Mouse (Mus musculus) forebrain, embryonic 16.5 days (tissue): ENCODE data around the gene Cul7. TPM values are rescaled to one million over a fixed set of nuclear protein-coding genes. Genes with fewer than 3 reads are reported as not detected.

Source experiments
- ATAC-seq: fragments of 200-750 bp; cut with Nextera tagmentation; 2 replicates; pipeline ENCODE4 v1.8.0; 2017; ENCODE audit warnings: mild to moderate bottlenecking, moderate library complexity
- H3K27ac ChIP-seq: fragments of 300-500 bp; sonication (generic); 2 replicates; pipeline ENCODE4 v1.5.1; 2014; ENCODE audit warnings: low read length, control low read depth
- H3K27me3 ChIP-seq: fragments of 300-500 bp; sonication (generic); replicated peaks from 2 replicates; pipeline ENCODE4 v1.6.1; 2014; ENCODE audit warnings: low read length; ENCODE audit not compliant: control insufficient read depth, insufficient read depth
- H3K36me3 ChIP-seq: fragments of 300-500 bp; sonication (generic); 2 replicates; pipeline ENCODE4 v1.6.1; 2014; ENCODE audit not compliant: control insufficient read depth, insufficient read depth
- H3K4me1 ChIP-seq: fragments of 300-500 bp; sonication (generic); replicated peaks from 2 replicates; pipeline ENCODE4 v1.6.1; 2014; ENCODE audit warnings: low read length; ENCODE audit not compliant: control insufficient read depth, insufficient read depth
- H3K4me2 ChIP-seq: fragments of 300-500 bp; sonication (generic); 2 replicates; pipeline ENCODE4 v1.6.1; 2014; ENCODE audit warnings: mild to moderate bottlenecking, low read length, control low read depth
- H3K4me3 ChIP-seq: fragments of 300-500 bp; sonication (generic); replicated peaks from 2 replicates; pipeline ENCODE4 v1.5.1; 2014; ENCODE audit warnings: mild to moderate bottlenecking, low read length, control low read depth
- H3K9ac ChIP-seq: fragments of 300-500 bp; sonication (generic); replicated peaks from 2 replicates; pipeline ENCODE4 v1.6.1; 2014; ENCODE audit warnings: low read depth, low read length, control low read depth
- H3K9me3 ChIP-seq: fragments of 300-500 bp; sonication (generic); 2 replicates; pipeline ENCODE4 v1.6.1; 2016; ENCODE audit warnings: low read length; ENCODE audit not compliant: control insufficient read depth
- WGBS: fragments of 180-500 bp; shearing (Covaris S2); extraction: QIAGEN DNeasy Blood & Tissue Kit; methylation state at CpG from one replicate; pipeline ENCODE4 v1.1.7; 2014; 5-methylcytosine and 5-hydroxymethylcytosine counted together
- polyA plus RNA-seq: library from polyadenylated mRNA; unstranded; fragments of >200 nt; fragmentation: Nextera tagmentation; extraction: Ambion mirVana; gene quantifications from 2 replicates; pipeline ENCODE4 v1.2.1, GENCODE M21; 2015

The Cul7 gene
- polyA plus RNA-seq, 1 experiment from 2014 or later: 42.8 TPM

GRCm38 (mm10) chr17:46704887-46705835 lies 55.0 kb downstream of the Cul7 start, which contains the start of gene Ppp2r5d:
Ppp2r5d (minus strand) TSS chr17:46705111.
- Histone ChIP-seq H3K4me3 (peak within 1 kb of the TSS; percentile 92), H3K27me3 (no peaks in the 10 kb centered on the region), H3K36me3 (no peaks in the 10 kb centered on the region), H3K4me1 (peaks cover 29% of the 10 kb centered on the region), H3K27ac (peak within 1 kb of the TSS; percentile 88), H3K9ac (peak within 1 kb of the TSS; percentile 95), H3K4me2 (peak within 1 kb of the TSS; percentile 74), H3K9me3 (no peaks in the 10 kb centered on the region)
- ATAC-seq: peak; percentile 96
- WGBS: under 1% methylated on average over 48 of the region's 48 CpGs

- Histone ChIP-seq H3K27ac (no peak overlapping the region), H3K36me3 (no peaks in the 10 kb centered on the region), H3K9ac (no peak overlapping the region), H3K4me3 (no peak overlapping the region), H3K4me2 (no peak overlapping the region), H3K4me1 (peaks cover 24% of the 10 kb centered on the region), H3K9me3 (no peaks in the 10 kb centered on the region), H3K27me3 (no peaks in the 10 kb centered on the region)
- 93% methylated on average over 14 of the region's 14 CpGs for WGBS
- no peak for ATAC-seq
Measured at GRCm38 (mm10) chr17:46706375-46707089, 56.4 kb downstream of the Cul7 start.

- ATAC-seq: peak; percentile 95
- H3K27ac ChIP-seq: peak within 1 kb of the TSS; percentile 73
- H3K9ac ChIP-seq: peak within 1 kb of the TSS; percentile 82
- H3K27me3 ChIP-seq: no peaks in the 10 kb centered on the region
- peaks cover 13% of the 10 kb centered on the region for H3K4me1 ChIP-seq
- peaks cover 11% of the 10 kb centered on the region for H3K36me3 ChIP-seq
- peak within 1 kb of the TSS; percentile 98 for H3K4me3 ChIP-seq
- 8% methylated on average over 36 of the region's 36 CpGs for WGBS
- H3K4me2 ChIP-seq: peak within 1 kb of the TSS; percentile 98
- no peaks in the 10 kb centered on the region for H3K9me3 ChIP-seq
Measured at GRCm38 (mm10) chr17:46710959-46711597, 60.9 kb downstream of the Cul7 start, which contains the start of gene Pex6. Pex6 (plus strand) TSS chr17:46711463.

GRCm38 (mm10) chr17:46711612-46712271 lies 61.6 kb downstream of the Cul7 start:
- WGBS: under 1% methylated on average over 67 of the region's 76 CpGs
- Histone ChIP-seq H3K4me2 (peak overlapping the region; percentile 98), H3K27ac (peak overlapping the region; percentile 58), H3K4me1 (peaks cover 13% of the 10 kb centered on the region), H3K27me3 (no peaks in the 10 kb centered on the region), H3K9me3 (no peaks in the 10 kb centered on the region), H3K4me3 (peak overlapping the region; percentile 98), H3K9ac (peak overlapping the region; percentile 82), H3K36me3 (peaks cover 13% of the 10 kb centered on the region)
- ATAC-seq: peak; percentile 62

- no peak overlapping the region for H3K27ac ChIP-seq
- no peak for ATAC-seq
- peak overlapping the region; percentile 98 for H3K4me3 ChIP-seq
- peak overlapping the region; percentile 98 for H3K4me2 ChIP-seq
- 78% methylated on average over 7 of the region's 7 CpGs for WGBS
- H3K4me1 ChIP-seq: peaks cover 13% of the 10 kb centered on the region
- H3K9me3 ChIP-seq: no peaks in the 10 kb centered on the region
- no peaks in the 10 kb centered on the region for H3K27me3 ChIP-seq
- peaks cover 13% of the 10 kb centered on the region for H3K36me3 ChIP-seq
- peak overlapping the region; percentile 82; the same call in 1 of the 2 replicates for H3K9ac ChIP-seq
Measured at GRCm38 (mm10) chr17:46712442-46712841, 62.3 kb downstream of the Cul7 start.

- no peak overlapping the region for H3K9ac ChIP-seq
- no peak for ATAC-seq
- no peak overlapping the region for H3K4me3 ChIP-seq
- no peaks in the 10 kb centered on the region for H3K9me3 ChIP-seq
- H3K27ac ChIP-seq: no peak overlapping the region
- no peaks in the 10 kb centered on the region for H3K27me3 ChIP-seq
- H3K4me2 ChIP-seq: no peak overlapping the region
- peaks cover 13% of the 10 kb centered on the region for H3K4me1 ChIP-seq
- 87% methylated on average over 9 of the region's 9 CpGs for WGBS
- peaks cover 13% of the 10 kb centered on the region for H3K36me3 ChIP-seq
Measured at GRCm38 (mm10) chr17:46713849-46714248, 63.7 kb downstream of the Cul7 start.

Other genes with a start within 250 kb of the Cul7 start
- 2.1 and 2.2 TPM in 2 replicates for gene Crip3, start 221.4 kb upstream of the Cul7 start, polyA plus RNA-seq
- not detected in 2 replicates for gene Slc22a7, start 211.9 kb upstream of the Cul7 start, polyA plus RNA-seq
- 5.1 and 5.6 TPM in 2 replicates for gene Ttbk1, start 162.7 kb upstream of the Cul7 start, polyA plus RNA-seq
- 26.0 and 26.6 TPM in 2 replicates for gene Dnph1, start 153.6 kb upstream of the Cul7 start, polyA plus RNA-seq
- gene Cul9, start 103.9 kb upstream of the Cul7 start, polyA plus RNA-seq: 17.3 and 19.8 TPM in 2 replicates
- gene Srf, start 94.2 kb upstream of the Cul7 start, polyA plus RNA-seq: 3.4 and 3.6 TPM in 2 replicates
- gene Ptk7, start 20.8 kb upstream of the Cul7 start, polyA plus RNA-seq: 33.9 and 36.5 TPM in 2 replicates
- 42.8 and 43.9 TPM in 2 replicates for gene Klc4, start 4.3 kb upstream of the Cul7 start, polyA plus RNA-seq
- 66.1 and 74.9 TPM in 2 replicates for gene Mrpl2, start 4.1 kb upstream of the Cul7 start, polyA plus RNA-seq
- gene Rrp36, start 24.0 kb downstream of the Cul7 start, polyA plus RNA-seq: 47.7 and 51.1 TPM in 2 replicates
- gene Mea1, start 28.5 kb downstream of the Cul7 start, polyA plus RNA-seq: 208 and 240 TPM in 2 replicates
- 191 and 194 TPM in 2 replicates for gene Klhdc3, start 30.6 kb downstream of the Cul7 start, polyA plus RNA-seq
- 87.5 and 96.6 TPM in 2 replicates for gene Ppp2r5d, start 54.8 kb downstream of the Cul7 start, polyA plus RNA-seq
- gene Pex6, start 61.1 kb downstream of the Cul7 start, polyA plus RNA-seq: 22.7 and 24.6 TPM in 2 replicates
- 0.93 and 1.1 TPM in 2 replicates for gene Gnmt, start 78.8 kb downstream of the Cul7 start, polyA plus RNA-seq
- gene Cnpy3, start 101.9 kb downstream of the Cul7 start, polyA plus RNA-seq: 61.9 and 64.5 TPM in 2 replicates
- gene Ptcra, start 113.4 kb downstream of the Cul7 start, polyA plus RNA-seq: 0.39 TPM in 1 of 2 replicates, not detected in the other
- 52.8 and 56.0 TPM in 2 replicates for gene 2310039H08Rik, start 122.3 kb downstream of the Cul7 start, polyA plus RNA-seq
- gene Rpl7l1, start 132.3 kb downstream of the Cul7 start, polyA plus RNA-seq: 107 and 115 TPM in 2 replicates
- 8.8 and 10.0 TPM in 2 replicates for gene Bicral, start 208.1 kb downstream of the Cul7 start, polyA plus RNA-seq
- 52.6 and 55.6 TPM in 2 replicates for gene Tbcc, start 240.3 kb downstream of the Cul7 start, polyA plus RNA-seq